Mouse (Mus musculus) hindbrain, embryonic 11.5 days (tissue): ENCODE data around the gene Swap70. TPM values are rescaled to one million over a fixed set of nuclear protein-coding genes. Genes with fewer than 3 reads are reported as not detected.

Source experiments
- ATAC-seq: fragments of 200-750 bp; cut with Nextera tagmentation; 2 replicates; pipeline ENCODE4 v1.8.0; 2017; ENCODE audit warnings: mild to moderate bottlenecking, moderate TSS enrichment, moderate library complexity; ENCODE audit not compliant: low FRiP score
- DNase-seq: peaks from one replicate; pipeline ENCODE4 v3.0.0-alpha.2; 2015; ENCODE audit warnings: low spot score
- H3K27ac ChIP-seq: fragments of 300-500 bp; sonication (generic); 2 replicates; pipeline ENCODE4 v1.5.1; 2014; ENCODE audit warnings: mild to moderate bottlenecking, low read depth, low read length
- H3K27me3 ChIP-seq: fragments of 300-500 bp; sonication (generic); 2 replicates; pipeline ENCODE4 v1.6.1; 2014; ENCODE audit warnings: mild to moderate bottlenecking, low read length, moderate library complexity, mixed read lengths; ENCODE audit not compliant: control insufficient read depth, insufficient read depth
- H3K36me3 ChIP-seq: fragments of 300-500 bp; sonication (generic); 2 replicates; pipeline ENCODE4 v1.6.1; 2014; ENCODE audit warnings: mild to moderate bottlenecking, low read length, moderate library complexity, mixed read lengths; ENCODE audit not compliant: control insufficient read depth, insufficient read depth
- H3K4me1 ChIP-seq: fragments of 300-500 bp; sonication (generic); replicated peaks from 2 replicates; pipeline ENCODE4 v1.6.1; 2014; ENCODE audit warnings: low read length, mixed read lengths; ENCODE audit not compliant: control insufficient read depth, insufficient read depth
- H3K4me2 ChIP-seq: fragments of 300-500 bp; sonication (generic); replicated peaks from 2 replicates; pipeline ENCODE4 v1.6.1; 2014; ENCODE audit warnings: mild to moderate bottlenecking, low read depth, low read length
- H3K4me3 ChIP-seq: fragments of 300-500 bp; sonication (generic); 2 replicates; pipeline ENCODE4 v1.5.1; 2014; ENCODE audit warnings: low read depth, low read length
- H3K9ac ChIP-seq: fragments of 300-500 bp; sonication (generic); 2 replicates; pipeline ENCODE4 v1.6.1; 2014; ENCODE audit warnings: low read depth, low read length
- H3K9me3 ChIP-seq: fragments of 300-500 bp; sonication (generic); 2 replicates; pipeline ENCODE4 v1.6.1; 2016; ENCODE audit warnings: low read length; ENCODE audit not compliant: control insufficient read depth
- WGBS: fragments of 180-500 bp; shearing (Covaris S2); extraction: QIAGEN DNeasy Blood & Tissue Kit; methylation state at CpG from one replicate; pipeline ENCODE4 v1.1.7; 2014; 5-methylcytosine and 5-hydroxymethylcytosine counted together
- polyA plus RNA-seq: library from polyadenylated mRNA; unstranded; fragments of >200 nt; fragmentation: Nextera tagmentation; extraction: Ambion mirVana; gene quantifications from 2 replicates; pipeline ENCODE4 v1.2.1, GENCODE M21; 2014

Swap70 gene
- polyA plus RNA-seq, 1 experiment from 2014 or later: 15.6 TPM

- Histone ChIP-seq H3K4me3 (no peak overlapping the region), H3K27me3 (no peaks in the 10 kb centered on the region), H3K4me2 (no peak overlapping the region), H3K9me3 (no peaks in the 10 kb centered on the region), H3K27ac (peak overlapping the region; percentile 39), H3K36me3 (no peaks in the 10 kb centered on the region), H3K4me1 (0 out of 2 replicates have a peak, but pooled peaks cover 3% of the 10 kb centered on the region), H3K9ac (no peak overlapping the region)
- 53% methylated on average over 4 of the region's 4 CpGs for WGBS
- no peak for ATAC-seq
- no peak for DNase-seq
Observed at GRCm38 (mm10) chr7:110297611-110298010, 76.1 kb downstream of the Swap70 start.

- no peak overlapping the region for H3K4me3 ChIP-seq
- no peak overlapping the region for H3K9ac ChIP-seq
- no peaks in the 10 kb centered on the region for H3K27me3 ChIP-seq
- H3K4me1 ChIP-seq: 0 out of 2 replicates have a peak, but pooled peaks cover 3% of the 10 kb centered on the region
- no peaks in the 10 kb centered on the region for H3K36me3 ChIP-seq
- no peak overlapping the region for H3K4me2 ChIP-seq
- WGBS: 74% methylated on average over 7 of the region's 7 CpGs
- H3K27ac ChIP-seq: no peak overlapping the region
- H3K9me3 ChIP-seq: no peaks in the 10 kb centered on the region
- DNase-seq: no peak
- no peak for ATAC-seq
Observed at GRCm38 (mm10) chr7:110298090-110298489, 76.6 kb downstream of the Swap70 start.

- ATAC-seq (no peak), DNase-seq (no peak)
- Histone ChIP-seq H3K36me3 (no peaks in the 10 kb centered on the region), H3K27ac (no peak overlapping the region), H3K9ac (no peak overlapping the region), H3K27me3 (no peaks in the 10 kb centered on the region), H3K4me1 (0 out of 2 replicates have a peak, but pooled peaks cover 3% of the 10 kb centered on the region), H3K4me3 (no peak overlapping the region), H3K9me3 (no peaks in the 10 kb centered on the region), H3K4me2 (no peak overlapping the region)
- WGBS: 89% methylated on average over 17 of the region's 17 CpGs
Observed at GRCm38 (mm10) chr7:110298739-110299410, 77.4 kb downstream of the Swap70 start.

GRCm38 (mm10) chr7:110302886-110303285 is 81.4 kb downstream of the Swap70 start:
- Histone ChIP-seq H3K9ac (no peak overlapping the region), H3K36me3 (no peaks in the 10 kb centered on the region), H3K4me2 (no peak overlapping the region), H3K9me3 (no peaks in the 10 kb centered on the region), H3K4me1 (no peaks in the 10 kb centered on the region), H3K4me3 (no peak overlapping the region), H3K27ac (no peak overlapping the region), H3K27me3 (no peaks in the 10 kb centered on the region)
- ATAC-seq (no peak), DNase-seq (no peak)
- WGBS: 83% methylated on average over 6 of the region's 6 CpGs

- no peaks in the 10 kb centered on the region for H3K27me3 ChIP-seq
- no peaks in the 10 kb centered on the region for H3K9me3 ChIP-seq
- H3K9ac ChIP-seq: no peak overlapping the region
- H3K36me3 ChIP-seq: no peaks in the 10 kb centered on the region
- no peaks in the 10 kb centered on the region for H3K4me1 ChIP-seq
- no peak for ATAC-seq
- WGBS: 92% methylated on average over 4 of the region's 4 CpGs
- DNase-seq: no peak
- H3K4me3 ChIP-seq: no peak overlapping the region
- no peak overlapping the region for H3K27ac ChIP-seq
- H3K4me2 ChIP-seq: no peak overlapping the region
Observed at GRCm38 (mm10) chr7:110305486-110305885, 84.0 kb downstream of the Swap70 start.

GRCm38 (mm10) chr7:110306281-110306680 is 84.8 kb downstream of the Swap70 start:
- 69% methylated on average over 5 of the region's 5 CpGs for WGBS
- Histone ChIP-seq H3K9ac (no peak overlapping the region), H3K4me2 (no peak overlapping the region), H3K4me1 (no peaks in the 10 kb centered on the region), H3K36me3 (0 out of 2 replicates have a peak, but pooled peaks cover under 1% of the 10 kb centered on the region), H3K9me3 (no peaks in the 10 kb centered on the region), H3K27ac (no peak overlapping the region), H3K27me3 (no peaks in the 10 kb centered on the region), H3K4me3 (no peak overlapping the region)
- DNase-seq: no peak
- no peak for ATAC-seq

GRCm38 (mm10) chr7:110307741-110308140 is 86.2 kb downstream of the Swap70 start:
- 0 out of 2 replicates have a peak, but pooled peaks cover 4% of the 10 kb centered on the region for H3K36me3 ChIP-seq
- DNase-seq (no peak), ATAC-seq (no peak)
- no peak overlapping the region for H3K27ac ChIP-seq
- no peaks in the 10 kb centered on the region for H3K27me3 ChIP-seq
- H3K9ac ChIP-seq: no peak overlapping the region
- no peak overlapping the region for H3K4me2 ChIP-seq
- WGBS: 87% methylated on average over 11 of the region's 11 CpGs
- no peak overlapping the region for H3K4me3 ChIP-seq
- no peaks in the 10 kb centered on the region for H3K9me3 ChIP-seq
- H3K4me1 ChIP-seq: no peaks in the 10 kb centered on the region

- no peak overlapping the region for H3K27ac ChIP-seq
- no peak overlapping the region for H3K4me3 ChIP-seq
- no peaks in the 10 kb centered on the region for H3K9me3 ChIP-seq
- WGBS: 96% methylated on average over 8 of the region's 8 CpGs
- H3K4me2 ChIP-seq: no peak overlapping the region
- ATAC-seq (no peak), DNase-seq (no peak)
- H3K36me3 ChIP-seq: peaks cover 7% of the 10 kb centered on the region; the same call in 1 of the 2 replicates
- no peaks in the 10 kb centered on the region for H3K4me1 ChIP-seq
- no peaks in the 10 kb centered on the region for H3K27me3 ChIP-seq
- no peak overlapping the region for H3K9ac ChIP-seq
Observed at GRCm38 (mm10) chr7:110309246-110309645, 87.7 kb downstream of the Swap70 start.

- no peaks in the 10 kb centered on the region for H3K4me1 ChIP-seq
- no peak overlapping the region for H3K27ac ChIP-seq
- no peak overlapping the region for H3K4me3 ChIP-seq
- no peaks in the 10 kb centered on the region for H3K9me3 ChIP-seq
- H3K4me2 ChIP-seq: no peak overlapping the region
- H3K27me3 ChIP-seq: no peaks in the 10 kb centered on the region
- no peak for DNase-seq
- H3K36me3 ChIP-seq: peaks cover 7% of the 10 kb centered on the region; the same call in 1 of the 2 replicates
- 90% methylated on average over 9 of the region's 9 CpGs for WGBS
- no peak for ATAC-seq
- no peak overlapping the region for H3K9ac ChIP-seq
Observed at GRCm38 (mm10) chr7:110313392-110314055, 92.0 kb downstream of the Swap70 start.
